Mouse (Mus musculus) stomach, postnatal 0 days (tissue): Measurements from ENCODE around the gene Plxnc1.

Experiments
- CTCF ChIP-seq: IDR thresholded peaks from 2 replicates; pipeline ENCODE4 v1.5.1; 2016; ENCODE audit warnings: antibody characterized with exemption, low read depth, mild to moderate bottlenecking, moderate library complexity
- EP300 ChIP-seq: optimal IDR thresholded peaks from 2 replicates; pipeline ENCODE3; 2016; ENCODE audit warnings: antibody characterized with exemption

GRCm38 (mm10) chr10:94957705-94958104 is 13.1 kb upstream of the Plxnc1 start:
- no peak for TF ChIP-seq CTCF
- no peak for TF ChIP-seq EP300
